Mouse (Mus musculus) liver, embryonic 14.5 days (tissue): ENCODE measurements around the gene Entpd3. TPM values are rescaled to one million over a fixed set of nuclear protein-coding genes. Genes with fewer than 3 reads are reported as not detected.

Experiments used
- ATAC-seq: fragments of 200-750 bp; cut with Nextera tagmentation; 2 replicates; pipeline ENCODE4 v1.8.0; 2017; ENCODE audit warnings: moderate number of reproducible peaks, mild to moderate bottlenecking, moderate library complexity; ENCODE audit not compliant: insufficient read depth
- DNase-seq, 3 experiments: peaks; one replicate each; pipeline ENCODE4 v3.0.0-alpha.2; 2012 to 2013; ENCODE audit warnings: low read depth in 3 of 3, low spot score in 3 of 3
- H3K27ac ChIP-seq: fragments of 300-500 bp; sonication (generic); 2 replicates; pipeline ENCODE4 v1.5.1; 2014; ENCODE audit warnings: moderate library complexity, mild to moderate bottlenecking, control low read depth, inconsistent platforms
- H3K27me3 ChIP-seq: fragments of 300-500 bp; sonication (generic); 2 replicates; pipeline ENCODE4 v1.6.1; 2014; ENCODE audit warnings: mild to moderate bottlenecking, low read length, moderate library complexity; ENCODE audit not compliant: control insufficient read depth, insufficient read depth
- H3K36me3 ChIP-seq: fragments of 300-500 bp; sonication (generic); replicated peaks from 2 replicates; pipeline ENCODE4 v1.6.1; 2014; ENCODE audit warnings: low read depth; ENCODE audit not compliant: control insufficient read depth, insufficient read depth
- H3K4me1 ChIP-seq, 2 experiments: fragments of 200-500 bp in 1 of 2; fragments of 300-500 bp in 1 of 2; sonication (generic) in 1 of 2; replicated peaks; 2 replicates each; pipeline ENCODE4 v1.6.1; 2012 to 2014; ENCODE audit warnings: antibody characterized with exemption in 1 of 2, inconsistent platforms in 1 of 2, low read length in 1 of 2; ENCODE audit not compliant: control insufficient read depth in 2 of 2, insufficient read depth in 2 of 2
- H3K4me2 ChIP-seq: fragments of 300-500 bp; sonication (generic); 2 replicates; pipeline ENCODE4 v1.6.1; 2014; ENCODE audit warnings: low read depth, mild to moderate bottlenecking, control low read depth, moderate library complexity
- H3K4me3 ChIP-seq, 2 experiments: fragments of 200-500 bp in 1 of 2; fragments of 300-500 bp in 1 of 2; sonication (generic) in 1 of 2; 2 replicates each; pipeline ENCODE4 v1.5.1; 2012 to 2014; ENCODE audit warnings: low read depth in 2 of 2, low read length in 2 of 2, mild to moderate bottlenecking in 2 of 2, control low read depth in 1 of 2, inconsistent platforms in 1 of 2, moderate library complexity in 1 of 2; ENCODE audit not compliant: insufficient read depth in 1 of 2
- H3K9ac ChIP-seq: fragments of 300-500 bp; sonication (generic); replicated peaks from 2 replicates; pipeline ENCODE4 v1.6.1; 2014; ENCODE audit warnings: mild to moderate bottlenecking, control low read depth, moderate library complexity
- H3K9me3 ChIP-seq: fragments of 300-500 bp; sonication (generic); 2 replicates; pipeline ENCODE4 v1.6.1; 2016; ENCODE audit warnings: low read length, mixed read lengths; ENCODE audit not compliant: control insufficient read depth
- CTCF ChIP-seq: IDR thresholded peaks from 2 replicates; pipeline ENCODE4 v1.5.1; 2016; ENCODE audit warnings: antibody characterized with exemption, low read depth, control low read depth
- EP300 ChIP-seq: IDR thresholded peaks from 2 replicates; pipeline ENCODE4 v1.6.1; 2016; ENCODE audit warnings: antibody characterized with exemption, low read depth
- WGBS: fragments of 180-500 bp; shearing (Covaris S2); extraction: QIAGEN DNeasy Blood & Tissue Kit; methylation state at CpG from one replicate; pipeline ENCODE4 v1.1.7; 2014; ENCODE audit not compliant: insufficient replicate concordance; 5-methylcytosine and 5-hydroxymethylcytosine counted together
- polyA plus RNA-seq, 2 experiments: library from polyadenylated mRNA; depleted of rRNA in 1 of 2; stranded (reverse) in 1 of 2; unstranded in 1 of 2; fragments of >200 nt; fragmentation: Nextera tagmentation in 1 of 2; extraction: Ambion mirVana in 1 of 2; gene quantifications; 2 replicates each; pipeline versions ENCODE4 v1.2.1 to v1.2.3; 2012 to 2014

The Entpd3 gene
- polyA plus RNA-seq, 2 experiments: 0.01 TPM; not detected in 1

DNA sequence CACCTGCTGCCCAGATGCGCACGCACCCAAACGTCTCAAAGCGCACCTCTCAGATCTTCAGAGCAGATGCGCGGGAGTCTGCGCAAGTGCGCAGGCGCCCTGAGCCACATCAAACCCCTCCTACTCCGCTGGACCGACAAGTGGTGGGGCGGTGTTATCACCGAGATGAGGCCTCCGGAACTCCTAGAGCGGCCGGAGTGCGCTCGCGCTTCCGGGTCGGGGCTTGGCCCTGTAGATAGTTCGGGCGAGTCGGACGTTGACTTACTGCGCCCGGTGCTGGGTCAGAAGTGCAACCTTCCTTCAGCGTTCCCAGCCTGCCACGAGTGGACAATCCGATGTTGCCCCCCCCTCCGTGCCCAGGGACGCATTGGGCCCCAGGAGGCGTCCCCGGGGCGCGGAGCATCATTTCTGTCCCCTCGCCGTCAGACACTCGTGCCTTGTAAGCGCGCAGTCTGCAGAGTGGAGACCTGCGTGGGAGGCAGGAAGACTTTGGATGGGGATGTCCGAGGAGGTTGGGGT lies 37.6 kb downstream of the Entpd3 start:
- Histone ChIP-seq H3K9ac (peak overlapping the region; percentile 89), H3K9me3 (no peaks in the 10 kb centered on the region), H3K36me3 (peaks cover 35% of the 10 kb centered on the region), H3K4me3 (peak overlapping the region; percentile 85 to 94), H3K27ac (peak overlapping the region; percentile 58), H3K27me3 (no peaks in the 10 kb centered on the region), H3K4me1 (peaks cover 16 to 28% of the 10 kb centered on the region in 2 experiments), H3K4me2 (peak overlapping the region; percentile 94)
- TF ChIP-seq EP300: no peak
- 0 out of 2 replicates have a peak, but pooled peaks have one; percentile 16 for TF ChIP-seq CTCF
- DNase-seq: peak; percentile 93 to 95 (median 95)
- WGBS: under 1% methylated on average over 43 of the region's 43 CpGs
- ATAC-seq: peak; percentile 96

DNA sequence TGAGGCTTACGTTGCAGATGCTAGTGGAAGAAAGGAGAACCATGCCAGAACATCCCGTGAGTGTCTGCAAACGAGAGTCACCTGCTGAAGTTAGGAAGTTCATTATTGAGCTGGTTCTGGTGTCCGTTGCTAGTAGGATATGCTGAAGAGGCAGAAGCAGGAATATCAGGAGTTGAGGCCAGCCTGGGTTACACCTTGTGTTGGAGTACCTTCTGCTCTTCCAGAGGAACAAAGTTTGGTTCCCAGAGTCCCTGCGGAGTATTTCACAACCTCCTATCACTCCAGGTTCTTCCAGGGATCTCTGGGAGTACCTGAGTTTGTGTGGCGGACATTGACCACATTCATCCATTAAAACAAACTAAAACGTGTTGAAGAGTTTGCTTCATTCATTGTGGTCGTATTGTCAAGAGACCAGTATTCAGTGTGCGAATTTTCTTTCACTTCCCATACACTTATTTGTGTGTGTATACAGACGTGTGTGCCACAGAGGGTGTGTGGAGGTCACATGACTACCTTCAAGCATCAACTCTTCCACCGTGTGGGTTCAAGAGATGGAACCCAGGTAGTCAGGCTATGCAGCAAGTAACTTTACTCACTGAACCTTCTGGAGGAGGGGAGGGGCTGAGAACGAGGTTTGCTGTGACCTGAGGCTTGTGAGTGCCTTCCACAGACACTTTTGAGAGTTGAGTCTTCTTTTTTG lies 38.2 kb downstream of the Entpd3 start:
- no peak for ATAC-seq
- WGBS: 32% methylated on average over 12 of the region's 12 CpGs
- Histone ChIP-seq H3K9me3 (no peaks in the 10 kb centered on the region), H3K4me2 (peak overlapping the region; percentile 94), H3K27me3 (no peaks in the 10 kb centered on the region), H3K36me3 (peaks cover 28% of the 10 kb centered on the region), H3K4me1 (peaks cover 14 to 29% of the 10 kb centered on the region in 2 experiments), H3K27ac (peak overlapping the region; percentile 58), H3K9ac (peak overlapping the region; percentile 89), H3K4me3 (peak overlapping the region; percentile 85 to 94)
- TF ChIP-seq CTCF: no peak
- TF ChIP-seq EP300: no peak
- DNase-seq: no peak

DNA sequence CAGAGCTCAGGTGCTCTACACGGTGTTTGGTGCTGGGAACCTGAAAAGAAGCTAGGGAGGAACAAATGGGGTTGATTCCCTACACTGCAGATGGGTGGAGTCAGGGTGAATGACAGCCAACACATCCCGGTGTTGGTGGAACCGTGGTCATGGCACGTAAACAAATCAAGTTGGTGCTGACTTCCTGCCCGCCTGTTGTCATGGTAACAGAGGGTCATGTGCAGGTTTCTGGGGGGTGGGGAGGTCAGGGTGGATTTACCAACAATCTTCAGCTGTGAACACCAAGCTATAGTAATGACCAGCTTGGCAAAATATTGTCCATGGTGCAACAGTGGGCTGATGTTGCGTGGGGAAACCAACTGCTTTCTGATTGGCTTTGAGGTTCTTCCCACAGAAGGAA lies 39.1 kb downstream of the Entpd3 start:
- TF ChIP-seq CTCF (no peak), EP300 (no peak)
- DNase-seq: no peak
- 39% methylated on average over 6 of the region's 6 CpGs for WGBS

DNA sequence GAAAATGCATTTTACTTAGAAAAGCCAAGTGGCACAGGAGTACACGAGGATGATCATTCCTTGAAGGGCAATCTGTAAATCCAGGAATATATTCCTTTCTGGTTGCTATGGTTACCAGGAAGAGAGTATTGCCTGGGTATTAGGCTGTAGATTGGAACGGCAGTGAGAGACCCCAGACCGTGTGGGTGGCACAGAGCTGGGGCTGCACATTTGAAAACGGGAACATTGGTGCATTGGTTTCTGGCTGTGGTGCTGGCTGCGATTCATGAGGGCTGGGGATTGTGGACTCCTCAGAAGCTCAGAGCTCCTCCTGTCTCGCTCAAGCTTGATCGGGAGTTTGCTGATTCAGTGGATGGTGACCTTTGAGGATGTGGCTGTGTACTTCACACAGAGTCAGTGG lies 40.2 kb downstream of the Entpd3 start:
- Histone ChIP-seq H3K4me2 (no peak overlapping the region), H3K36me3 (peaks cover 9% of the 10 kb centered on the region), H3K4me3 (no peak overlapping the region), H3K27me3 (no peaks in the 10 kb centered on the region), H3K27ac (no peak overlapping the region), H3K4me1 (peaks cover 11 to 32% of the 10 kb centered on the region in 2 experiments; a peak in 3 of 4 replicates), H3K9ac (no peak overlapping the region), H3K9me3 (no peaks in the 10 kb centered on the region)
- WGBS: 64% methylated on average over 7 of the region's 7 CpGs
- ATAC-seq (no peak), DNase-seq (no peak)
- no peak for TF ChIP-seq EP300
- no peak for TF ChIP-seq CTCF

More for the DNA sequence above, 39.1 kb downstream of the Entpd3 start:
- Histone ChIP-seq H3K27me3 (no peaks in the 10 kb centered on the region), H3K4me3 (no peak overlapping the region), H3K27ac (no peak overlapping the region), H3K36me3 (peaks cover 20% of the 10 kb centered on the region), H3K9ac (no peak overlapping the region), H3K4me1 (peaks cover 11 to 32% of the 10 kb centered on the region in 2 experiments; a peak in 3 of 4 replicates), H3K9me3 (no peaks in the 10 kb centered on the region), H3K4me2 (no peak overlapping the region)
- ATAC-seq: no peak

DNA sequence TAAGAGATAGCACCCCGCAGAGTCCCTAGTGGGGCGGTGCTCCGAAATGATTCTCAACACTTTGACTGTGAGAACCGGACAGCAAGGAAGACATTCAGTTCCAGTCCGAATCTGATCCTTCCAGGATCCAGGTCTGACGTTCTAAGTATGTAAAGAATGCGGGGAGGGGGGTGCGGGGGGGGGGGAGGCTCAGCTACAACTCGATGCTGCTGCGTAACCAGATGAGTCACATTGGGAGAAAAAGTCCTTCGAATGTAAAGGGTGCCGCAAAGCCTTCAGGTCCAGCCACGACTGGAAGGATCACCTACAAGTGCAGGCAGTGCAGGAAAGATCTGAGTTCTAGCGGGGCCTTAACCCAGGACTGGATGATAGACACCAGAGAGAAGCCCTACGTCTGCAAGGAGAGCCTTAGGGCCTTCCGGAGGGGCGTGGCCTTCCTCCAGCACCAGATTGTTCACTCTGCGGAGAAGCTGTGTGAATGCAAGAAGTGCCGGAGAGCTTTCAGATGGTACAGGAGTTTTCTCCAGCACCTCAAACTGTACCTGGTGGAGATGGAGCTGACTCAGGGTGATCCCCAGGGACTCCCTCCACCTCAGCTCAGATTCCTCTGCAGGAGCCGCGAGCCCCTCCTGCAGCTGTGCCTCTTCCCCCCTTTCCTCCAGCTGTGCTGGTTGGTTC lies 42.5 kb downstream of the Entpd3 start:
- ATAC-seq (peak; percentile 60; the same call in 1 of the 2 replicates), DNase-seq (no peak)
- H3K27me3 ChIP-seq: no peaks in the 10 kb centered on the region
- H3K9me3 ChIP-seq: no peaks in the 10 kb centered on the region
- peak overlapping the region; percentile 65 for H3K4me2 ChIP-seq
- H3K27ac ChIP-seq: no peak overlapping the region
- no peak overlapping the region for H3K9ac ChIP-seq
- no peaks in the 10 kb centered on the region for H3K36me3 ChIP-seq
- 19% methylated on average over 21 of the region's 21 CpGs for WGBS
- H3K4me1 ChIP-seq: peaks cover 11 to 24% of the 10 kb centered on the region in 2 experiments; a peak in 3 of 4 replicates
- TF ChIP-seq EP300 (no peak), CTCF (no peak)
- H3K4me3 ChIP-seq: peak overlapping the region; percentile 31 to 53
